Mouse (Mus musculus) kidney, postnatal 14 days (tissue): ENCODE data around the gene Mn1.

ENCODE experiments used
- DNase-seq: peaks from one replicate; pipeline ENCODE4 v3.0.0; 2022; ENCODE audit warnings: mixed read lengths

The Mn1 gene

GRCm38 (mm10) chr5:111416591-111417374 is at the start of gene Mn1:
TSS of gene Mn1 (plus strand) at chr5:111417362.
- DNase-seq = peak; percentile 93

GRCm38 (mm10) chr5:111367937-111368517 is 49.1 kb upstream of the Mn1 start:
- no peak for DNase-seq

GRCm38 (mm10) chr5:111368576-111368975 is 48.6 kb upstream of the Mn1 start:
- no peak for DNase-seq

GRCm38 (mm10) chr5:111375616-111376015 is 41.5 kb upstream of the Mn1 start:
- DNase-seq = peak; percentile 39

- no peak for DNase-seq
Measured at GRCm38 (mm10) chr5:111376276-111377020, 40.7 kb upstream of the Mn1 start.

- DNase-seq = no peak
Measured at GRCm38 (mm10) chr5:111378126-111378993, 38.8 kb upstream of the Mn1 start.

GRCm38 (mm10) chr5:111383335-111383734 is 33.8 kb upstream of the Mn1 start:
- no peak for DNase-seq

- DNase-seq = no peak
Measured at GRCm38 (mm10) chr5:111390911-111391310, 26.3 kb upstream of the Mn1 start.

- DNase-seq = no peak
Measured at GRCm38 (mm10) chr5:111391485-111391884, 25.7 kb upstream of the Mn1 start.

GRCm38 (mm10) chr5:111393346-111394197 is 23.6 kb upstream of the Mn1 start:
- peak; percentile 80 for DNase-seq

GRCm38 (mm10) chr5:111394198-111395053 is 22.7 kb upstream of the Mn1 start:
- no peak for DNase-seq

GRCm38 (mm10) chr5:111395771-111396170 is 21.4 kb upstream of the Mn1 start:
- DNase-seq = no peak

- no peak for DNase-seq
Measured at GRCm38 (mm10) chr5:111396199-111396598, 21.0 kb upstream of the Mn1 start.

- no peak for DNase-seq
Measured at GRCm38 (mm10) chr5:111398471-111398870, 18.7 kb upstream of the Mn1 start.

GRCm38 (mm10) chr5:111399271-111399670 is 17.9 kb upstream of the Mn1 start:
- no peak for DNase-seq

- no peak for DNase-seq
Measured at GRCm38 (mm10) chr5:111401879-111402650, 15.1 kb upstream of the Mn1 start.

GRCm38 (mm10) chr5:111402651-111402996 is 14.5 kb upstream of the Mn1 start:
- no peak for DNase-seq

GRCm38 (mm10) chr5:111404721-111405120 is 12.4 kb upstream of the Mn1 start:
- DNase-seq = no peak

- DNase-seq = no peak
Measured at GRCm38 (mm10) chr5:111408470-111409105, 8.6 kb upstream of the Mn1 start.
